Mouse (Mus musculus) B cell, adult (primary cell): ENCODE data around the gene Igsf9b. TPM values are rescaled to one million over a fixed set of nuclear protein-coding genes. Genes with fewer than 3 reads are reported as not detected.

Experiments
- total RNA-seq: library from RNA; stranded (reverse); gene quantifications from 4 replicates; pipeline ENCODE4 v1.2.4, GENCODE M21; 2023; ENCODE audit not compliant: inconsistent age

Gene Igsf9b
- not detected in 4 replicates for total RNA-seq

GRCm38 (mm10) chr9:27298411-27299285 lies at the start of gene Igsf9b:
Gene Igsf9b, plus strand, starts transcription at chr9:27299204.

GRCm38 (mm10) chr9:27396500-27396899 lies 97.5 kb downstream of the Igsf9b start, which contains the start of gene Spata19:
Gene Spata19, plus strand, starts transcription at chr9:27396800.

Other genes with a start within 250 kb of the Igsf9b start
- not detected in 4 replicates for gene Jam3, start 143.8 kb upstream of the Igsf9b start, total RNA-seq
- not detected in 4 replicates for gene Spata19, start 97.6 kb downstream of the Igsf9b start, total RNA-seq